Comparison of ENCODE assay signal across 9 mouse cellular contexts in genomic region chr4:130006533-130006932, GRCm38 (mm10). TPM values are rescaled to one million over a fixed set of nuclear protein-coding genes. Genes with fewer than 3 reads are reported as not detected.
DNase-seq lines count a peak whose midpoint lies in the region; ATAC-seq and TF ChIP-seq lines count a peak whose summit lies in the region.
"Had no signal": no experiment of that assay in that cellular context is flagged by ENCODE, and none has a peak within 500 bp of the region (broad histone marks: within the 10 kb centered on the region; RNA-seq: fewer than 3 reads in every experiment).

No protein-coding gene starts in this region.

- peak overlapping the region; percentile 48 for H3K4me2 ChIP-seq in heart, postnatal 0 days (ENCODE audit: low read depth, low read length)
- H3K4me2 ChIP-seq in hindbrain, postnatal 0 days (ENCODE audit: low read depth, low read length), result peak overlapping the region; percentile 14; the same call in 1 of the 2 replicates
- H3K4me2 ChIP-seq in midbrain, embryonic 15.5 days, result peak overlapping the region; percentile 33

- H3K27me3 ChIP-seq in heart, postnatal 0 days (ENCODE audit: control insufficient read depth, insufficient read depth, low read length), result peaks cover 40% of the 10 kb centered on the region
- H3K27me3 ChIP-seq in hindbrain, postnatal 0 days (ENCODE audit: insufficient read depth, low read length), result no peaks in the 10 kb centered on the region
- H3K27me3 ChIP-seq in midbrain, embryonic 15.5 days (replicated peaks), result no peaks in the 10 kb centered on the region

- 16% methylated on average over 25 of the region's 25 CpGs for WGBS in heart, postnatal 0 days
- 27% methylated on average over 25 of the region's 25 CpGs for WGBS in hindbrain, postnatal 0 days
- 22% methylated on average over 25 of the region's 25 CpGs for WGBS in midbrain, embryonic 15.5 days

- no peak for TF ChIP-seq EP300 in heart, postnatal 0 days (IDR thresholded peaks at IDR 0.05; ENCODE audit: low read depth)

- peak; percentile 9; the same call in 1 of the 2 replicates for ATAC-seq in heart, postnatal 0 days (ENCODE audit: insufficient read depth, low read depth)
- no peak for ATAC-seq in hindbrain, postnatal 0 days
- no peak for ATAC-seq in midbrain, embryonic 15.5 days (replicated peaks)

- H3K36me3 ChIP-seq in heart, postnatal 0 days (replicated peaks; ENCODE audit: control insufficient read depth, insufficient read depth, low read length), result no peaks in the 10 kb centered on the region
- H3K36me3 ChIP-seq in hindbrain, postnatal 0 days (ENCODE audit: insufficient read depth, low read length), result peaks cover 17% of the 10 kb centered on the region
- peaks cover 16% of the 10 kb centered on the region; the same call in 1 of the 2 replicates for H3K36me3 ChIP-seq in midbrain, embryonic 15.5 days (replicated peaks)

- intact Hi-C loops in heart, postnatal 14 days (cut with DNase I), result no loop called here

- no peak overlapping the region for H3K27ac ChIP-seq in heart, postnatal 0 days (ENCODE audit: low read depth)
- H3K27ac ChIP-seq in hindbrain, postnatal 0 days, result no peak overlapping the region
- H3K27ac ChIP-seq in midbrain, embryonic 15.5 days, result no peak overlapping the region

- H3K4me3 ChIP-seq in heart, postnatal 0 days (ENCODE audit: low read depth, low read length), result peak overlapping the region; percentile 29
- H3K4me3 ChIP-seq in hindbrain, postnatal 0 days (ENCODE audit: low read length), result no peak overlapping the region
- H3K4me3 ChIP-seq in midbrain, embryonic 15.5 days, result no peak overlapping the region

- H3K9me3 ChIP-seq in heart, postnatal 0 days (replicated peaks; ENCODE audit: control insufficient read depth, low read length), result no peaks in the 10 kb centered on the region
- H3K9me3 ChIP-seq in hindbrain, postnatal 0 days (ENCODE audit: low read length), result no peaks in the 10 kb centered on the region
- H3K9me3 ChIP-seq in midbrain, embryonic 15.5 days, result no peaks in the 10 kb centered on the region

- no peak overlapping the region for H3K9ac ChIP-seq in heart, postnatal 0 days (replicated peaks; ENCODE audit: low read depth, low read length)
- no peak overlapping the region for H3K9ac ChIP-seq in hindbrain, postnatal 0 days (replicated peaks; ENCODE audit: low read length)
- no peak overlapping the region for H3K9ac ChIP-seq in midbrain, embryonic 15.5 days

- TF ChIP-seq CTCF in heart, postnatal 0 days (IDR thresholded peaks at IDR 0.05; ENCODE audit: low read depth), result no peak
- no peak for TF ChIP-seq CTCF in hindbrain, postnatal 0 days (IDR thresholded peaks at IDR 0.05; ENCODE audit: low read depth)

- H3K4me1 ChIP-seq in heart, postnatal 0 days (ENCODE audit: control insufficient read depth, insufficient read depth), result peaks cover 13% of the 10 kb centered on the region
- H3K4me1 ChIP-seq in hindbrain, postnatal 0 days (ENCODE audit: insufficient read depth, low read length), result 0 out of 2 replicates have a peak, but pooled peaks cover 1% of the 10 kb centered on the region
- H3K4me1 ChIP-seq in midbrain, embryonic 15.5 days, result peaks cover 12% of the 10 kb centered on the region

- no peak for DNase-seq in heart, postnatal 0 days (ENCODE audit: low spot score)
- no peak for DNase-seq in heart, postnatal 14 days
- DNase-seq in embryo, embryonic 10 days (ENCODE audit: low spot score), result peak; percentile 69
- no peak for DNase-seq in hindbrain, postnatal 0 days (ENCODE audit: low spot score)
- DNase-seq in cerebellum, postnatal 36 days, result no peak
- DNase-seq in cerebellum, adult 8-10 months, result no peak
- DNase-seq in urinary bladder, postnatal 25 days (ENCODE audit: low spot score), result no peak

RNA-seq across cellular contexts. Expression of gene Adgrb2, which starts 21.9 kb away (rescaled TPM):
- 7.3 and 10.6 TPM in 2 replicates for total RNA-seq in heart, postnatal 0 days (2014; rRNA removed; ENCODE audit: low replicate concordance)
- polyA plus RNA-seq in heart, postnatal 0 days (2015; fragmentation: Nextera tagmentation; extraction: Ambion mirVana), result 0.48 and 0.59 TPM in 2 replicates
- total RNA-seq in heart, postnatal 14 days (2021), result 1 to 10 TPM; 2.2 to 2.3 TPM
- total RNA-seq in hindbrain, postnatal 0 days (2014; rRNA removed), result 306 and 313 TPM in 2 replicates
- 14.3 and 15.9 TPM in 2 replicates for polyA plus RNA-seq in hindbrain, postnatal 0 days (2015; fragmentation: Nextera tagmentation; extraction: Ambion mirVana)
- polyA plus RNA-seq in midbrain, embryonic 15.5 days (2015; fragmentation: Nextera tagmentation; extraction: Ambion mirVana), result 19.4 and 23.6 TPM in 2 replicates

RNA-seq across cellular contexts. Expression of gene Col16a1, which starts 41.1 kb away (rescaled TPM):
- 21.6 and 67.5 TPM in 2 replicates for total RNA-seq in heart, postnatal 0 days (2014; rRNA removed; ENCODE audit: low replicate concordance)
- 9.9 and 11.6 TPM in 2 replicates for polyA plus RNA-seq in heart, postnatal 0 days (2015; fragmentation: Nextera tagmentation; extraction: Ambion mirVana)
- 10 to 100 TPM; 13.9 to 19.7 TPM for total RNA-seq in heart, postnatal 14 days (2021)
- 19.9 and 21.5 TPM in 2 replicates for total RNA-seq in hindbrain, postnatal 0 days (2014; rRNA removed)
- polyA plus RNA-seq in hindbrain, postnatal 0 days (2015; fragmentation: Nextera tagmentation; extraction: Ambion mirVana), result 13.1 and 13.8 TPM in 2 replicates
- 7.8 and 12.9 TPM in 2 replicates for polyA plus RNA-seq in midbrain, embryonic 15.5 days (2015; fragmentation: Nextera tagmentation; extraction: Ambion mirVana)
- total RNA-seq: CH12.LX had no signal

Comparison
In these comparisons a context has a peak if more than half of its experiments do, and no peak if none do; other contexts are left out.
1. RNA of gene Adgrb2, which starts 21.9 kb away (total RNA-seq): 306 to 313 TPM in hindbrain, postnatal 0 days; 7.3 to 10.6 TPM in heart, postnatal 0 days and 2.2 to 2.3 TPM in heart, postnatal 14 days; every median in the first group is over 10 times any median in the second.
2. Peak in every context shown above with its lines, with median percentiles within 50 percentile points of each other: H3K4me2 ChIP-seq.